Mouse (Mus musculus) adipocyte (in vitro differentiated cells): ENCODE measurements around the gene Tmem150c.

Experiments
- DNase-seq: peaks from one replicate; pipeline ENCODE4 v3.0.0-alpha.2; 2016; ENCODE audit warnings: low spot score

Tmem150c gene

GRCm38 (mm10) chr5:100052728-100053127, 106.9 kb downstream of the Tmem150c start:
- DNase-seq, result no peak

DNA sequence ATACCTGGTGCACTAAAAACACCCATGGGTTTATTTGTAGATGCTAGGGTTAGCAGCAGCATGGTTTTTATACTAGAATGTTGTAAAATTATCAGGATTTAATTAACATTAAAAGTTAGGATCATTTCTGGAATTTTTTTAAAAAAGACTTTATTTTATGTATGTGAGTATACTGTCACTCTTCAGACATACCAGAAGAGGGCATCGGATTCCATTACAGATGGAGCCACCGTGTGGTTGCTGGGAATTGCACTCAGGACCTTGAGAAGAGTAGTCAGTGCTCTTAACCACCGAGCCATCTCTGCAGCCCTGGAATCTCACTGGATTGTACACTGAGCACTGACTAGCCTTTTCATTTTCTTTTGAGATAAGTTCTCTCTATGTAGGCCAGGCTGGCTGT, 109.7 kb downstream of the Tmem150c start:
- no peak for DNase-seq

GRCm38 (mm10) chr5:100047871-100048270, 111.7 kb downstream of the Tmem150c start:
- no peak for DNase-seq

DNA sequence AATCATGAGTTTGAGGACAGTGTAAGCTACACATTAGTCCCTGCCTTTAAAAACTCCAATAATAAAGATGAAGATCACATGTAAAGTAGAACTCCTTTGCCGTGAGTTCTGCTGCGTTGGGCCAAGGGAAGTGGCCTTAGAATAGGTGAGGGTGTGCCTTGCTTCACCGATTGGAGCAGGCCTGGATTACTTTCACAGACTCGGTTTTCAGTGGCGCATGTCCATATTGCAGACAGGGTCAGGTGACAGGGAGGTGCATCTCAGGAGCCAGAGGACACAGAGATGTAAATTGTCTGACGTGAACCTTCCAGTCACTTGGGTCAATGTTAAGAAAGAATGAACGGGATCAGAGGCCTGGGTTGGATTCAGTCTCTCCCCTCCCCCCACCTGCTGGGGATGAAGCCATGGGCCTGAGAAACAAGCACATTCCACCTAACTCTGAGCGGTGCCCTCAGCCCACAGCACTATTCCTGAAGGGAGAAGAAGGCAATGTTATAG, 112.4 kb downstream of the Tmem150c start:
- no peak for DNase-seq

- DNase-seq, result no peak
These were observed 113.5 kb downstream of the Tmem150c start for GRCm38 (mm10) chr5:100046096-100046495.

- DNase-seq, result no peak
These were observed 115.0 kb downstream of the Tmem150c start for GRCm38 (mm10) chr5:100044621-100045020.

DNA sequence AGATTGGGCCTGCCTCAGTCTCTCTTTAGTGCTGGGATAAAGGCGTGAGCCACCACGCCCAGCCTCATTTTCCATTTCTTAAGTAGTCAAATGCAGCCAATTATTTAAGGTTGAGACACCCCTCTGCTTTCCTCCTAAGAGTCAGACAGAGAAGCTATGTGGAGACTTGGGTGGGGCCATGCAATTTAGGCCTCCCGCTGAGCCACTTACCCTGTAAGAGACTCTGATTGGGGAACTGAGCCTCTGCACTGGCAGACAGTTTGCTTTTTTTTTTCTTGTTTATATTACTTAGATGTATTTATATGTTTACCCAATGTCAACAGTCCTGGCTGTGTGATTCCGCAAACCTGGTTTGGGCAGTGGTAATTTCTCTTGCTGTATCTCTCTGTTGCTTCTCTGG, 115.6 kb downstream of the Tmem150c start:
- DNase-seq, result no peak

- DNase-seq, result peak; percentile 59
These were observed 116.2 kb downstream of the Tmem150c start for GRCm38 (mm10) chr5:100043361-100043760.

- DNase-seq, result no peak
These were observed 117.1 kb downstream of the Tmem150c start for GRCm38 (mm10) chr5:100042467-100042866.

- DNase-seq, result no peak
These were observed 118.3 kb downstream of the Tmem150c start for GRCm38 (mm10) chr5:100041272-100041671.

DNA sequence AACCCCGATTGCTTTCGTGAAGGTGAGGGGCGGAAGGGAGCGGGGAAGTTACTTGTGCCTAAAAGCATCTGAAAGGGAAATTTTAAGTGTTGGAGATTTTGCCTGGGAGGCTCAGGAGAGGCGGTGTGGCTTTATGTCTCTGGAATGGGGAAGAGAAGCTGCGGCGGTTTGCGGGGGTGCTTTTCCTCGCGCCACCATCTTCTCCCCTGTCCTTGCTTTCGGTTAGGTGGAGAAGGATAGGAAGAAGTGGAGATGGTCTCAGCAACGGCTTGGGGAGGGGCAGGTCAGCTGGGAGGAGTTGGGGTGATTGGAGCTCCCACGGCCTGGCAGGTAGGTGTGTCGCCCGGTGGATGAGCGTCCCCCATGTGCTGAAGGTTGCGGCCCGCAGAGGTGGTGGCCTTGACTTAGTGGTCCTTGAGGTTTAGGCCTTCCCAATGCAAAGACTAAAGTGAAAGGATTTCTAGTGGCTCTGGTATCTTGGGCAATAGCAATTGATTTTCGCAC, 119.3 kb downstream of the Tmem150c start:
- no peak for DNase-seq

DNA sequence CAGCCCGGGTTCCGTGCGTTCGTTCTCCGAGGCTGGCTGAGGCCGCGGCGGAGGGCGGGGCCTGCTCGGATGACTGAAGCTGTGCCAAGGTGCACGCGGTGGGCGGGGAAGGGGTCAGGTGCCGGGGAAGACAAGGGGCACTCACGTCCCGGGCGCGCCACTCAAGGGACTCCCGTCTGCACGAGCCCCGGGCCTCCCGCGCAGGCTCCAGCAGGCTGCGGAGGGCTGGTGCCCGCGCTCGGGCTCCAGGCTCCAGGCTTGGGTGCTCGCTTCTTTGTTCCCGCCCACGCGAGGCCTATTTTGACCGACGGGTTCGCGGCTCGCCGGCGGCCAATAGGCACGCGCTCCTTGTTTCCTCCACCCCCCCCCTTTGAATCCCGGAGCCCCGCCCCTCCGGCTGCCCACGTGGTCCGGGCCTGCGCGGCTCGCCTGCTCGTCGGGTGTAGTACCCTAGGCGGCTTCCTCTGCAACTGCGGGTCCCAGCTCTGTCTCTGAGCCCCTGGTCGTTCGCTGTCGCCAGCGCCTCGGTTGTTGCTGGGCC, 119.9 kb downstream of the Tmem150c start, which contains the start of the genes Hnrnpdl and Enoph1:
Gene Hnrnpdl, minus strand, starts transcription at position 63 of the 541 bp plus-strand sequence.
Gene Enoph1, plus strand, starts transcription at position 384 of the 541 bp plus-strand sequence.
- peak; percentile 97 for DNase-seq

- DNase-seq, result peak; percentile 92
These were observed 120.7 kb downstream of the Tmem150c start for GRCm38 (mm10) chr5:100038714-100039601.

DNA sequence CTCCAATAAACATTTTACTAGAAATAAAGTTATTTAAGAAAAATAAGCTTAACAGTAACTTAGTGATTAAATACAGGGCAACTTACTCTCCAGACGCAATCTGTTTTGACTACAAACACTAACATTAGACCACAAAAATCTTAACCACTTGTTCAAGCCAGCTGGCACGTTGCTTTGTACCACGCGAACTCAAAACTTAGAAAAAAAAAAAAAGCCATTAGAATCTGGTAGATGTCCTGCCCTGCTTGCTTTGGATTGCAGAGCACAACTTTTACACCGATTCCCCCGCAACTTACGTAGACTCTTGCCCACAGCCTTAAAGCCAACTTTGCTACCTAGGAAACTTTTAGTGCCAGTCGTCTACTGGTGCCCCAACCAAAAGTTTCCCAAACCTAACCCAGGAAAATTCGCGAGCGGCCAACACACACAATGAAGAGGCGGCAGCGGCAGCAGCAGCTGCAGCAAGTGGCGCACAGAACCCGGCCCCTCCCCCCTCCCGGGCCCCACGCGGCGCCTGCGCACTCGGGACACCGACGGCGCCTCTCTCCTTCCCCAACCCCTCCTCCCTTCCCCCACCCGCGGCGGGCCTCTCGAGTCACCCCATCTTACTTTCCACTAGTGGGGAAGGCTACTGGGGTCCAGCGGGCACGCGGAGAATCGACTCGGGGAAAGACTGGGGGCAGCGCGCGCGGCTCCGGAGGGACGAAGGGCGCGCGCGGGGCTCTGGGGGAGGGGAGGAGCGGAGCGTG, 121.5 kb downstream of the Tmem150c start:
- peak; percentile 91 for DNase-seq

- DNase-seq, result peak; percentile 47
These were observed 122.9 kb downstream of the Tmem150c start for GRCm38 (mm10) chr5:100036681-100037080.

DNA sequence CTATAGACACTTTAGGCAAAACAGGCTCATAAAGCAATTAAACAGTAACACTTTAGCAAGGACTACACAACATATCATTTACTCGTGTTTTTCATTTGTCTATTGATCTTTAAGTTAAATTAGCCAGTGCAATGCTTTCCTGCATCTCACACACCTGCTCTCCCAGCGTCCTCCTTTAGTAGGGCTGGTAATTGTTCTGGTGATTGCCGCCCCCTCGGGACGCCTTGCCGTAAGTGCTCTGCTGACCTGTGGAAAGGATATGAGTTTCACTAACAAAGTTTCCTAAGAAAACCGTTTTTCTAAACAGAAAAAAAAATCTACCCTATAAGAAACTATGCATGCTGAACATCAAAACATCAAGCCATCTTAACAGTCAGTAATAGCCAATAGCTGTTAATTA, 123.7 kb downstream of the Tmem150c start:
- no peak for DNase-seq

GRCm38 (mm10) chr5:100032646-100033045, 127.0 kb downstream of the Tmem150c start:
- DNase-seq, result no peak

DNA sequence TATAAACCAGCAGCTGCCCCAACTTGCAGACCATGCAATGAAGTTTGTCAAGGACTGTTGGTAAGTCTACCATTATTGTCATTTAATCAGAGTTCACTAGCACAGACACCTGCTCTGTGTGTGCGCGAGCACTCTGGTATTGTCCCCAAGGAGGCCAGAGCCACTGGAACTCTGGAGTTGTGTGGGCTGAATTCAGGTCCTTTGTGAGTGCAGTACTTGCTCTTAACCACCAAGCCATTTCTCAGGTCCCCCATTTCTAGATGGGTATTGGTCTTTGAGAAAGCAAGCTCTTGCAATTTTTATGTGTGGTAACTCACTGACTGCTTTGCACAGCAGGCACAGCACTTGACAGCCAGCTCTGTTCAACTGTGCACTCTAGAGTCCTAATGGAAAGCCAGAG, 127.5 kb downstream of the Tmem150c start:
- DNase-seq, result no peak

GRCm38 (mm10) chr5:100030069-100030468, 129.5 kb downstream of the Tmem150c start:
- DNase-seq, result peak; percentile 51
